Mouse (Mus musculus) limb, embryonic 14.5 days (tissue): ENCODE measurements around the gene Slc4a1ap. TPM values are rescaled to one million over a fixed set of nuclear protein-coding genes. Genes with fewer than 3 reads are reported as not detected.
"Not testable (repeated sequence)": the region's sequence is repeated elsewhere in the genome, so short reads cannot be mapped to it uniquely, and the experiment has no call there.

Source experiments
- ATAC-seq: fragments of 200-750 bp; cut with Nextera tagmentation; 2 replicates; pipeline ENCODE4 v1.8.0; 2017; ENCODE audit warnings: low read depth, moderate number of reproducible peaks, moderate TSS enrichment; ENCODE audit not compliant: low FRiP score
- DNase-seq: peaks from one replicate; pipeline ENCODE4 v3.0.0-alpha.2; 2015; ENCODE audit warnings: low spot score
- H3K27ac ChIP-seq: fragments of 300-500 bp; sonication (generic); replicated peaks from 2 replicates; pipeline ENCODE4 v1.5.1; 2014; ENCODE audit warnings: low read depth, mild to moderate bottlenecking, low read length, moderate library complexity, mixed read lengths
- H3K27me3 ChIP-seq: fragments of 300-500 bp; sonication (generic); 2 replicates; pipeline ENCODE4 v1.6.1; 2014; ENCODE audit warnings: low read length, mixed read lengths; ENCODE audit not compliant: control insufficient read depth, insufficient read depth
- H3K36me3 ChIP-seq: fragments of 300-500 bp; sonication (generic); 2 replicates; pipeline ENCODE4 v1.6.1; 2014; ENCODE audit warnings: mild to moderate bottlenecking, low read length, moderate library complexity, mixed read lengths; ENCODE audit not compliant: control insufficient read depth, insufficient read depth
- H3K4me1 ChIP-seq: fragments of 300-500 bp; sonication (generic); 2 replicates; pipeline ENCODE4 v1.6.1; 2014; ENCODE audit warnings: antibody characterized with exemption, low read length, mixed read lengths; ENCODE audit not compliant: control insufficient read depth, insufficient read depth
- H3K4me2 ChIP-seq: fragments of 300-500 bp; sonication (generic); replicated peaks from 2 replicates; pipeline ENCODE4 v1.6.1; 2014; ENCODE audit warnings: low read depth, mild to moderate bottlenecking, low read length, moderate library complexity; ENCODE audit not compliant: severe bottlenecking
- H3K4me3 ChIP-seq: fragments of 300-500 bp; sonication (generic); replicated peaks from 2 replicates; pipeline ENCODE4 v1.5.1; 2014; ENCODE audit warnings: low read length
- H3K9ac ChIP-seq: fragments of 300-500 bp; sonication (generic); 2 replicates; pipeline ENCODE4 v1.6.1; 2014; ENCODE audit warnings: mild to moderate bottlenecking, low read depth, low read length, moderate library complexity; ENCODE audit not compliant: severe bottlenecking
- H3K9me3 ChIP-seq: fragments of 300-500 bp; sonication (generic); 2 replicates; pipeline ENCODE4 v1.6.1; 2016; ENCODE audit warnings: low read length; ENCODE audit not compliant: control insufficient read depth
- POLR2A ChIP-seq: fragments of 200-500 bp; IDR thresholded peaks from 2 replicates; pipeline ENCODE4 v1.8.0; 2012; ENCODE audit warnings: inconsistent platforms, mild to moderate bottlenecking, moderate library complexity, borderline replicate concordance; ENCODE audit not compliant: insufficient read depth, insufficient read length; ENCODE audit errors: extremely low read depth
- WGBS: fragments of 180-500 bp; shearing (Covaris S2); extraction: QIAGEN DNeasy Blood & Tissue Kit; methylation state at CpG from one replicate; pipeline ENCODE4 v1.1.7; 2014; 5-methylcytosine and 5-hydroxymethylcytosine counted together
- polyA plus RNA-seq, 2 experiments: library from polyadenylated mRNA; depleted of rRNA in 1 of 2; stranded (reverse) in 1 of 2; unstranded in 1 of 2; fragments of >200 nt; fragmentation: Nextera tagmentation in 1 of 2; extraction: Ambion mirVana in 1 of 2; gene quantifications; 2 replicates each; pipeline versions ENCODE4 v1.2.1 to v1.2.3; 2012 to 2014

Gene Slc4a1ap
- polyA plus RNA-seq, 2 experiments, result 19.5 to 23.9 TPM

GRCm38 (mm10) chr5:31576539-31576975, 49.8 kb downstream of the Slc4a1ap start:
- H3K36me3 ChIP-seq, result no peaks in the 10 kb centered on the region
- H3K4me1 ChIP-seq, result no peaks in the 10 kb centered on the region
- H3K9me3 ChIP-seq, result no peaks in the 10 kb centered on the region
- 75% methylated on average over 7 of the region's 7 CpGs for WGBS
- no peaks in the 10 kb centered on the region for H3K27me3 ChIP-seq
- no peak overlapping the region for H3K9ac ChIP-seq
- no peak overlapping the region for H3K4me2 ChIP-seq
- no peak overlapping the region for H3K4me3 ChIP-seq
- H3K27ac ChIP-seq, result no peak overlapping the region
- TF ChIP-seq POLR2A, result no peak
- DNase-seq, result no peak
- ATAC-seq, result no peak

- H3K9me3 ChIP-seq, result no peaks in the 10 kb centered on the region
- no peak overlapping the region for H3K4me3 ChIP-seq
- no peak overlapping the region for H3K4me2 ChIP-seq
- WGBS, result 75% methylated on average over 6 of the region's 6 CpGs
- H3K4me1 ChIP-seq, result no peaks in the 10 kb centered on the region
- no peak for TF ChIP-seq POLR2A
- no peak overlapping the region for H3K27ac ChIP-seq
- ATAC-seq, result no peak
- DNase-seq, result no peak
- no peak overlapping the region for H3K9ac ChIP-seq
- H3K27me3 ChIP-seq, result no peaks in the 10 kb centered on the region
- no peaks in the 10 kb centered on the region for H3K36me3 ChIP-seq
These were observed 54.5 kb downstream of the Slc4a1ap start for GRCm38 (mm10) chr5:31581263-31581662.

DNA sequence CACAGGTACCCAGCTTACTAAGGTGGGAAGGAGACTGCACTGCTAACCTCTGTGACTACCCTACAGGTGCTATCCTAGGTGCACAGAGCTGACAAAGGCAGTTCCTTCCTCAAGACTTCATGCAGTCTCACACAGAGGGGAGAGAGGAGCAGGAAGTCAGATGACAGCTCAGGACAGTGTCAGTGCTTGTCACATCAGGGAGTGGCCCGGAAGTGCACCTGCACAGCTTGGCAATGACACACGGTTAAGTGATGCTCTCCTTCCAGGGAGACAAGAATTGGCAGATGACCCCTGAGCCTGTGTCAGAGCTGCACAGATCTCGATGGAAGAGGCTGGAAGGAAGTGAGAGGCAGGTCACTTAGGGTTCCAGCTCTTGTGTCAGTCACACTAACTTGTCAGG, 55.1 kb downstream of the Slc4a1ap start:
- no peaks in the 10 kb centered on the region for H3K9me3 ChIP-seq
- no peaks in the 10 kb centered on the region for H3K4me1 ChIP-seq
- no peak for TF ChIP-seq POLR2A
- no peak overlapping the region for H3K4me3 ChIP-seq
- DNase-seq (no peak), ATAC-seq (no peak)
- H3K36me3 ChIP-seq, result no peaks in the 10 kb centered on the region
- H3K27me3 ChIP-seq, result no peaks in the 10 kb centered on the region
- WGBS, result 54% methylated on average over 3 of the region's 3 CpGs
- H3K27ac ChIP-seq, result no peak overlapping the region
- H3K9ac ChIP-seq, result no peak overlapping the region
- H3K4me2 ChIP-seq, result no peak overlapping the region

- Histone ChIP-seq H3K27me3 (no peaks in the 10 kb centered on the region), H3K27ac (no peak overlapping the region), H3K36me3 (no peaks in the 10 kb centered on the region), H3K4me1 (no peaks in the 10 kb centered on the region), H3K4me3 (no peak overlapping the region), H3K4me2 (no peak overlapping the region), H3K9me3 (no peaks in the 10 kb centered on the region), H3K9ac (no peak overlapping the region)
- 64% methylated on average over 2 of the region's 2 CpGs for WGBS
- TF ChIP-seq POLR2A, result no peak
- no peak for DNase-seq
- no peak for ATAC-seq
These were observed 56.5 kb downstream of the Slc4a1ap start for GRCm38 (mm10) chr5:31583261-31583660.

DNA sequence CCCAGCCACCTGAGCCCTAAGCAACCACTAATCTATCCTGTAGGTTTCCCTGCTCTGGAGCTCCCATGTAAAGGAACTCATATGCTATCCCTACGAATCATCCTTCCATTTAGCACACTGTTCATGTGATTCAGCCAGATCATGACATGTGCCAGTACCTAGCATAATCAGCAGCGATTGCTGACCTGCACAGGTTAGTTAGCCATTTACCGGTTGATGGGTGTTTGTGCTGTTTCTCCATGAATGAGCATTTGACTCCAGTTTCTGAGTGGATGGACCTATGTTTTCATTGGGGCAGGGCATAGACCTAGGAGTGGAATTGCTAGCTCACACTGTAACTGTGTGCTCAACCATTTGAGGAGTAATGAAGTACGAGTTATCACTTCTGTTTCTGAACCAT, 58.7 kb downstream of the Slc4a1ap start:
- DNase-seq (no peak), ATAC-seq (no peak)
- Histone ChIP-seq H3K27me3 (no peaks in the 10 kb centered on the region), H3K4me2 (no peak overlapping the region), H3K9ac (no peak overlapping the region), H3K27ac (no peak overlapping the region), H3K36me3 (no peaks in the 10 kb centered on the region), H3K4me1 (no peaks in the 10 kb centered on the region), H3K9me3 (no peaks in the 10 kb centered on the region), H3K4me3 (no peak overlapping the region)
- 91% methylated on average over 4 of the region's 4 CpGs for WGBS
- TF ChIP-seq POLR2A, result no peak

DNA sequence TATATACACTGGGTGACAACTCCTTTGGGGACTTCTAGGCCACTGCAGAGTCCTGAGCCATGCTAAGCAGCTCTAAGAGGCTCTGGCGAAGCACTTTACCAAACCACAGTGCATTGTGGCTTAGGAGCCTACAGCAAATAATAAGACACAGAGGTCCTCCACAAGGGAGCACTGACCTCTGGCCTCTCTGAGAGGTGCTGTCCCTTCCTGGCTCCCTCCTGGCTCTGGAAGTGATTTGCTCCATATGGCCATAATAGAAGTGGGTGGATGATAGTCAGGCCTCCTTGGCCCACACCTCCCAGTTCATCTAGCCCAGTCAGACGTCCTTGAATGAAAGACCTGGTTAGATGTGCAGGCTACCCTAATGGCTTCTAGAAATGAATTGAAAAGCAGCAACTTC, 61.2 kb downstream of the Slc4a1ap start:
- Histone ChIP-seq H3K9ac (no peak overlapping the region), H3K4me3 (no peak overlapping the region), H3K27me3 (no peaks in the 10 kb centered on the region), H3K4me2 (no peak overlapping the region), H3K36me3 (no peaks in the 10 kb centered on the region), H3K9me3 (no peaks in the 10 kb centered on the region), H3K27ac (no peak overlapping the region), H3K4me1 (no peaks in the 10 kb centered on the region)
- 44% methylated on average over 2 of the region's 2 CpGs for WGBS
- DNase-seq, result no peak
- no peak for ATAC-seq
- no peak for TF ChIP-seq POLR2A

DNA sequence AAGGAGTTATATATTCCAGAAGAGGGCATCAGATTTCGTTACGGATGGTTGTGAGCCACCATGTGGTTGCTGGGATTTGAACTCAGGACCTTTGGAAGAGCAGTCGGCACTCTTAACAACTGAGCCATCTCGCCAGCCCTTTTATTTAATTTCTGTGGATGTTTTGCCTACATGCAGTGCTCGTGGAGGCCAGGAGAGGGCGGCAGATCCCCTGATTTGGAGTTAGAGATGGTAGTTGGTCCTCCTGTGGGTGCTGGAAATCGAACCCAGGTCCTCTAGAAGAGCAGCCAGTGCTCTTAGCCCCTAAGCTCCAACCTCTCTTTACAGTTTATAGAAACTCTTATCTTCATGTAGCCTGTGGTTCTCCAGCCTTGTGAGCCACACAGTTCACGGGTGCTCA, 61.9 kb downstream of the Slc4a1ap start:
- H3K4me3 ChIP-seq, H3K9ac ChIP-seq, ATAC-seq, DNase-seq, H3K36me3 ChIP-seq, H3K27me3 ChIP-seq, H3K4me2 ChIP-seq, H3K27ac ChIP-seq, H3K4me1 ChIP-seq, H3K9me3 ChIP-seq: not testable (repeated sequence)
- WGBS, result 81% methylated on average over 8 of the region's 8 CpGs
